Mouse (Mus musculus): Measurements from ENCODE around the gene Fstl4.

GRCm38 (mm10) chr11:53118226-53118965 lies 354.0 kb downstream of the Fstl4 start:
- TF ChIP-seq POLR2A (IDR thresholded peaks at IDR 0.05; ENCODE audit: extremely low read depth, insufficient read depth, low read length) (no peak), CTCF (IDR thresholded peaks at IDR 0.05; ENCODE audit: low read depth, low read length) (no peak)

Data from liver, adult 2 months (tissue).